Mouse (Mus musculus) CD4-positive naive resting alpha-beta T cell, adult 76 days (primary cell): Measurements from ENCODE around the gene Btaf1. TPM values are rescaled to one million over a fixed set of nuclear protein-coding genes. Genes with fewer than 3 reads are reported as not detected.

Source experiments
- total RNA-seq: library from RNA; stranded (reverse); gene quantifications from one replicate; pipeline ENCODE4 v1.2.4, GENCODE M21; 2023

Gene Btaf1
- total RNA-seq, result 42.8 TPM

GRCm38 (mm10) chr19:36925671-36926552, at the start of gene Btaf1:
Gene Btaf1, plus strand, starts transcription at chr19:36926079.

DNA sequence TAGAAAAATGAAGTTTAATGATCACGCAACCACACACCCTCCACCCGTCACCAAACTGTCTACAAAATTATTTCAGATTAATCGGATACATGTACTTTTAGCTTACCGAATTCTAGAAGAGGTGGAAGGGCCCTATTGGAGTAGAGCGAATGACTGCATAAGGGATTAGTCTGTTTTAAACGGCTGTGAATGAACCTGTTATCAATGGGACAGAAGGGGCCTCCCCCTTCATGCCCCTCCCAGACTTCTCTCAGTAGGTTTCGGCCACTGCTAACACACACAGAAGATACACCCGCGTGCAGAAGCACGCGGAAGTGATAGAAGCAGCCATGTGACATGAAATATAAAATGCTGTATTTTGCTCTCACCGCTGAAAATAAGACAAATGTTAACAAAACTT, 6.4 kb upstream of the Btaf1 start, which contains the start of gene Fgfbp3:
Gene Fgfbp3 (minus strand): TSS at position 150 of the 400 bp plus-strand sequence.

Other genes starting within 250 kb of the Btaf1 start
- gene Ppp1r3c, start 189.4 kb upstream of the Btaf1 start, total RNA-seq, result not detected
- gene Tnks2, start 91.8 kb upstream of the Btaf1 start, total RNA-seq, result 166 TPM
- gene Fgfbp3, start 6.5 kb upstream of the Btaf1 start, total RNA-seq, result 0.73 TPM